Mouse (Mus musculus) heart, embryonic 16.5 days (tissue): Measurements from ENCODE around the gene Akap12. TPM values are rescaled to one million over a fixed set of nuclear protein-coding genes. Genes with fewer than 3 reads are reported as not detected.

Experiments
- ATAC-seq: fragments of 200-750 bp; cut with Nextera tagmentation; replicated peaks from 2 replicates; pipeline ENCODE4 v1.8.0; 2017; ENCODE audit warnings: moderate number of reproducible peaks; ENCODE audit not compliant: insufficient read depth, low FRiP score; ENCODE audit errors: extremely low read depth
- H3K27ac ChIP-seq: fragments of 300-500 bp; sonication (generic); 2 replicates; pipeline ENCODE4 v1.5.1; 2014; ENCODE audit warnings: mild to moderate bottlenecking, low read length, control low read depth, moderate library complexity
- H3K27me3 ChIP-seq: fragments of 300-500 bp; sonication (generic); 2 replicates; pipeline ENCODE4 v1.6.1; 2014; ENCODE audit warnings: low read length, mixed read lengths; ENCODE audit not compliant: control insufficient read depth, insufficient read depth
- H3K36me3 ChIP-seq: fragments of 300-500 bp; sonication (generic); 2 replicates; pipeline ENCODE4 v1.6.1; 2014; ENCODE audit not compliant: control insufficient read depth, insufficient read depth
- H3K4me1 ChIP-seq: fragments of 300-500 bp; sonication (generic); 2 replicates; pipeline ENCODE4 v1.6.1; 2014; ENCODE audit warnings: low read length, mixed read lengths; ENCODE audit not compliant: control insufficient read depth, insufficient read depth
- H3K4me2 ChIP-seq: fragments of 300-500 bp; sonication (generic); 2 replicates; pipeline ENCODE4 v1.6.1; 2014; ENCODE audit warnings: low read depth, mild to moderate bottlenecking, control low read depth, low read length
- H3K4me3 ChIP-seq: fragments of 300-500 bp; sonication (generic); 2 replicates; pipeline ENCODE4 v1.5.1; 2014; ENCODE audit warnings: mild to moderate bottlenecking, control low read depth, low read length
- H3K9ac ChIP-seq: fragments of 300-500 bp; sonication (generic); 2 replicates; pipeline ENCODE4 v1.6.1; 2014; ENCODE audit warnings: low read length, control low read depth
- H3K9me3 ChIP-seq: fragments of 300-500 bp; sonication (generic); replicated peaks from 2 replicates; pipeline ENCODE4 v1.6.1; 2016; ENCODE audit warnings: low read length; ENCODE audit not compliant: control insufficient read depth
- WGBS: fragments of 180-500 bp; shearing (Covaris S2); extraction: QIAGEN DNeasy Blood & Tissue Kit; methylation state at CpG from one replicate; pipeline ENCODE4 v1.1.7; 2014; 5-methylcytosine and 5-hydroxymethylcytosine counted together
- polyA plus RNA-seq: library from polyadenylated mRNA; unstranded; fragments of >200 nt; fragmentation: Nextera tagmentation; extraction: Ambion mirVana; gene quantifications from 2 replicates; pipeline ENCODE4 v1.2.1, GENCODE M21; 2015

Akap12 gene
- polyA plus RNA-seq, 1 experiment from 2014 or later = 40.6 TPM

GRCm38 (mm10) chr10:4341430-4341829 is 75.2 kb downstream of the Akap12 start:
- WGBS = 14% methylated on average over 2 of the region's 2 CpGs
- 0 out of 2 replicates have a peak, but pooled peaks have one; percentile 39 for ATAC-seq
- H3K9me3 ChIP-seq = no peaks in the 10 kb centered on the region

GRCm38 (mm10) chr10:4346489-4347135 is 80.4 kb downstream of the Akap12 start:
- peak overlapping the region; percentile 72 for H3K4me2 ChIP-seq
- peaks cover 6% of the 10 kb centered on the region; the same call in 1 of the 2 replicates for H3K4me1 ChIP-seq
- 10% methylated on average over 28 of the region's 28 CpGs for WGBS
- H3K9me3 ChIP-seq = no peaks in the 10 kb centered on the region
- peak overlapping the region; percentile 71 for H3K9ac ChIP-seq
- H3K27me3 ChIP-seq = no peaks in the 10 kb centered on the region
- peak; percentile 84 for ATAC-seq
- H3K36me3 ChIP-seq = no peaks in the 10 kb centered on the region
- H3K4me3 ChIP-seq = peak overlapping the region; percentile 50
- no peak overlapping the region for H3K27ac ChIP-seq

More at GRCm38 (mm10) chr10:4341430-4341829, 75.2 kb downstream of the Akap12 start:
- Histone ChIP-seq H3K9ac (no peak overlapping the region), H3K36me3 (no peaks in the 10 kb centered on the region), H3K4me3 (no peak overlapping the region), H3K4me2 (no peak overlapping the region), H3K4me1 (peaks cover 10% of the 10 kb centered on the region), H3K27ac (no peak overlapping the region), H3K27me3 (no peaks in the 10 kb centered on the region)

GRCm38 (mm10) chr10:4347136-4347492 is 80.9 kb downstream of the Akap12 start:
- Histone ChIP-seq H3K27ac (no peak overlapping the region), H3K27me3 (no peaks in the 10 kb centered on the region), H3K4me2 (peak overlapping the region; percentile 72), H3K4me3 (peak overlapping the region; percentile 50), H3K9ac (peak overlapping the region; percentile 71), H3K9me3 (no peaks in the 10 kb centered on the region), H3K36me3 (no peaks in the 10 kb centered on the region), H3K4me1 (peaks cover 6% of the 10 kb centered on the region; the same call in 1 of the 2 replicates)
- 71% methylated on average over 4 of the region's 4 CpGs for WGBS
- ATAC-seq = no peak; the same call in none of the 2 replicates

GRCm38 (mm10) chr10:4347591-4347990 is 81.4 kb downstream of the Akap12 start:
- no peak for ATAC-seq
- H3K27ac ChIP-seq = no peak overlapping the region
- 94% methylated on average over 14 of the region's 14 CpGs for WGBS

GRCm38 (mm10) chr10:4354371-4355260 is 88.4 kb downstream of the Akap12 start:
- no peak overlapping the region for H3K4me3 ChIP-seq
- H3K27ac ChIP-seq = no peak overlapping the region
- no peak overlapping the region for H3K9ac ChIP-seq
- H3K36me3 ChIP-seq = peaks cover 22% of the 10 kb centered on the region; the same call in 1 of the 2 replicates
- 82% methylated on average over 38 of the region's 38 CpGs for WGBS
- H3K9me3 ChIP-seq = no peaks in the 10 kb centered on the region
- no peak for ATAC-seq
- H3K27me3 ChIP-seq = no peaks in the 10 kb centered on the region
- no peaks in the 10 kb centered on the region for H3K4me1 ChIP-seq
- no peak overlapping the region for H3K4me2 ChIP-seq

More at GRCm38 (mm10) chr10:4347591-4347990, 81.4 kb downstream of the Akap12 start:
- H3K4me3 ChIP-seq = no peak overlapping the region
- no peak overlapping the region for H3K4me2 ChIP-seq
- no peaks in the 10 kb centered on the region for H3K36me3 ChIP-seq
- H3K4me1 ChIP-seq = peaks cover 6% of the 10 kb centered on the region; the same call in 1 of the 2 replicates
- H3K27me3 ChIP-seq = no peaks in the 10 kb centered on the region
- H3K9ac ChIP-seq = no peak overlapping the region
- no peaks in the 10 kb centered on the region for H3K9me3 ChIP-seq

- H3K9me3 ChIP-seq = no peaks in the 10 kb centered on the region
- H3K4me1 ChIP-seq = no peaks in the 10 kb centered on the region
- no peak overlapping the region for H3K4me3 ChIP-seq
- no peak; the same call in 1 of the 2 replicates for ATAC-seq
- no peak overlapping the region for H3K27ac ChIP-seq
- H3K36me3 ChIP-seq = peaks cover 25% of the 10 kb centered on the region
- no peak overlapping the region for H3K4me2 ChIP-seq
- no peak overlapping the region for H3K9ac ChIP-seq
- WGBS = 67% methylated on average over 19 of the region's 19 CpGs
- no peaks in the 10 kb centered on the region for H3K27me3 ChIP-seq
Observed at GRCm38 (mm10) chr10:4355882-4356451, 89.8 kb downstream of the Akap12 start.

- Histone ChIP-seq H3K4me2 (no peak overlapping the region), H3K27me3 (no peaks in the 10 kb centered on the region), H3K27ac (no peak overlapping the region), H3K4me1 (no peaks in the 10 kb centered on the region), H3K4me3 (no peak overlapping the region), H3K9ac (no peak overlapping the region), H3K36me3 (peaks cover 25% of the 10 kb centered on the region), H3K9me3 (no peaks in the 10 kb centered on the region; the same call in 1 of the 2 replicates)
- ATAC-seq = no peak
- WGBS = 60% methylated on average over 5 of the region's 5 CpGs
Observed at GRCm38 (mm10) chr10:4356640-4357039, 90.5 kb downstream of the Akap12 start.

GRCm38 (mm10) chr10:4357435-4357834 is 91.3 kb downstream of the Akap12 start:
- Histone ChIP-seq H3K9me3 (peaks cover 4% of the 10 kb centered on the region; the same call in 1 of the 2 replicates), H3K4me3 (no peak overlapping the region), H3K36me3 (peaks cover 25% of the 10 kb centered on the region), H3K4me1 (no peaks in the 10 kb centered on the region), H3K27ac (no peak overlapping the region), H3K4me2 (no peak overlapping the region), H3K27me3 (no peaks in the 10 kb centered on the region), H3K9ac (no peak overlapping the region)
- ATAC-seq = no peak
- 84% methylated on average over 10 of the region's 10 CpGs for WGBS
